Mouse (Mus musculus) retina, adult 2 months (tissue): Measurements from ENCODE around the gene Olfr750.
"Not testable (repeated sequence)": the region's sequence is repeated elsewhere in the genome, so short reads cannot be mapped to it uniquely, and the experiment has no call there.

Experiments used
- DNase-seq: peaks from one replicate; pipeline ENCODE4 v3.0.0-alpha.2; 2012; ENCODE audit warnings: low read depth, low spot score

The Olfr750 gene

GRCm38 (mm10) chr14:51074335-51074734, at the start of gene Olfr750:
Gene Olfr750, minus strand, starts transcription at chr14:51074435.
- DNase-seq: no peak

- DNase-seq: no peak
Measured at GRCm38 (mm10) chr14:51113916-51114560, 39.8 kb upstream of the Olfr750 start, which contains the start of gene Eddm3b. Gene Eddm3b, plus strand, starts transcription at chr14:51114426.

DNA sequence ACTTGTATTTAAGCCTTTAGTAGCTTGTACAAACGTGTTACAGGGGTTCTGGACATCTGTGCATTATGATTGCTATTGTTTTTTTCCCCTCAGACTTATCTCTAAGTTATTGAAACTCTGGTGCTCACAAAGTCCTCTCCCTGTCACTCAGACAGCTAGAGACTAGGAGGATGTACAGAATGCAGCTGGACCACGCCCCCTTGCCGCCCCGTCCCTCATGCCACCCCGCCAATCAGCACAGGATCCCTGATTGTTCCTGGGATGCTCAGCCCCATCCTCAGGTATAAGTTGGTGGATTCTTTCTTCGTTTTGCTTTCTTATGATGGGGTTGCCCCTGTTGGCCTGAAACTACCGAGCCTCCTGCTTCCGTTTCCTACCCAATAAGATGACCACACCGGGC, 39.2 kb upstream of the Olfr750 start:
- no peak for DNase-seq

GRCm38 (mm10) chr14:51111966-51112365, 37.7 kb upstream of the Olfr750 start:
- DNase-seq: no peak

- no peak for DNase-seq
Measured at GRCm38 (mm10) chr14:51106449-51106967, 32.3 kb upstream of the Olfr750 start.

DNA sequence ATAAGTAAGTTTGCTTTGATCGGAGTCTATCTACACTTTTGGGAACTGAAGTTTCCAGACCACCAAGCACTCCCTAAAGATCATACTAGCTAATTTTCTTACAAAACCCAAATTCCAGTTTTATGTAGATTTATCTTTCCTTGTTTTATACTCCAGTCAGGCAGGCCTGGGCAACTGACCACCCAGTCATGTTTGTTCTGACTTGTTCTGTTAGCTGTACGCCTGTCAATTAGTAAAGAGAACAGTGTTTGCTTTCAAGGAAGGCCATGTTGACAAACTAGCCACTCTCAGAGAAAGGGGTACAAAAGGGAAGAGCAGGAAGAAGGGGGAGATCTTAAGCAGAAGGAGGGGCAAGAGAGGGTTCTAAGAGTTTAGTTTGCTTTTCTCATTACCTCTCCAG, 30.1 kb upstream of the Olfr750 start:
- DNase-seq: no peak

DNA sequence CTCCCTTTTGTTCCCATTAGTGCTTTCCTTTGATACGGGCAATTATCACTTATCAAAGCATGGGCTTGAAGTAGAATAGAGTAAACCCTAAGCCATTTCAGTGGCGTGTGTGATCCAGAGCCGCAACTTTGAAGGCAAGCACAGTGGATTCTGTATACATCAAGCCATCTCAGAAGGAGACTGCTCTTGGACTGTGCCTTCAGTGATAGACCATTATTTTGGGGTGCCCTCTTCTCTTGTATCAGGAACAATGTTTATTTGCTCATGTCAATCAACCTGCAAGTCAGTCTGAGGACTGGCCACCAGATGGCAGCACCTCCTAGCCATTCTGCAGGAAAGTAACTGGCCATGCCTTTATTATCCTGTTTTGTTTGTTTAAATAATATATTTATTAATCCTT, 29.0 kb upstream of the Olfr750 start:
- DNase-seq: no peak

GRCm38 (mm10) chr14:51101284-51101683, 27.0 kb upstream of the Olfr750 start:
- DNase-seq: no peak

GRCm38 (mm10) chr14:51098921-51099320, 24.7 kb upstream of the Olfr750 start:
- DNase-seq: no peak

- DNase-seq: not testable (repeated sequence)
Measured at GRCm38 (mm10) chr14:51098300-51098699, 24.1 kb upstream of the Olfr750 start.

DNA sequence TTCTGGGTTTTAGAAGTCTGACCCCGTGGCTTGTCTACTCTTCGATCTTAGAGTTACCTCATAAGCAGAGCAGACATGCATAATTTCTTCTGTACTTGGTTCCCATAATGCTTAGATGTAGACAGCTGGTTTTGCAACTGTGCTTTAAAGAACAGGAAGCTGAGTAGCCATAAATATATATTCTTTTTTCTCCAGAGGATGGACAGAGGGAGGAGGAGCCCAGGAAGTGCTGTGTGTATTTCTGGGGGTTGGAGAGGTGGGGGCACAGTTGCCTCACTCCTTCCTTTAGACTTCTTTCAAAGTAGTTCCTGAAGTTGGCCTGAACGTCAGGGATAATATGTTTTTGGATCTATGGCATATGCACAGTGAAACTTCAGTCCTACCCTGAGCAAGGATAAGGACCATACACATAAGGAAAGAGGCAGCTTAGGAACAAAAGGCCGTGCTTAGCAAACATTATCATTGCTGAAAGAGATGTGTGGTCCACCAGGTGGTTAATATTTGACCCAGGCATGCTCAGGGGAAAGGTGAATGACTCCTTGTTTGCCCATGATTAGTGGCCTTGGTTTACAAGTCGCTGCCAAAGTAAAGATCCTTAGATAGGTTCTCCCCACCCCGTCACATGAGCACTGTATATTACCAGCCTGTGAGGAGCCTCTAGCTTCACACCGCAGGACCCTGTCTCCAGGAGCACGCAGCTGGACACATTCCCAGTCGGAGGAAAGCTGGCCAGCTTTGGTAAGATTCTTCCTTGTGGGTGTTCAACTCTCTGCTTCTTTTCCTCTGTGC, 21.7 kb upstream of the Olfr750 start:
- DNase-seq: no peak

DNA sequence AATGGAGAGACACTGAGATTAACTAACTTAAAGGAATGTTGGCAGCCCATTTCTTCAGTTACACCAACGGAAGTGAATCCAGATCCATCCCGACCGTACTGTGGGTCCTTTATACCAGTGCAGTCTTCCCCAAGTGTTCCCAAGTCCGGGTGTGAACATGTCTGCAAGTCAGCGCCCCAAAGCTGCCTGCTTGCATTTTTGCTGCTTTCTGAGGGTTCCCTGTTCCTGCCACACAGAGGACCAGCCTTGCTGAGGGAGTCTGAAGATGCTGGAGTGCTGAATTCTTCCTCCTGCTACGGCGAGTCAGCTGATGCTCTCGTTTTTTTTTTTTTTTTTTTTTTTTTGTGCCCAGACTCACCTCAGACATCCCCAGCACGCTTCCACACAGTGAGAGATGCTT, 20.7 kb upstream of the Olfr750 start:
- DNase-seq: no peak

DNA sequence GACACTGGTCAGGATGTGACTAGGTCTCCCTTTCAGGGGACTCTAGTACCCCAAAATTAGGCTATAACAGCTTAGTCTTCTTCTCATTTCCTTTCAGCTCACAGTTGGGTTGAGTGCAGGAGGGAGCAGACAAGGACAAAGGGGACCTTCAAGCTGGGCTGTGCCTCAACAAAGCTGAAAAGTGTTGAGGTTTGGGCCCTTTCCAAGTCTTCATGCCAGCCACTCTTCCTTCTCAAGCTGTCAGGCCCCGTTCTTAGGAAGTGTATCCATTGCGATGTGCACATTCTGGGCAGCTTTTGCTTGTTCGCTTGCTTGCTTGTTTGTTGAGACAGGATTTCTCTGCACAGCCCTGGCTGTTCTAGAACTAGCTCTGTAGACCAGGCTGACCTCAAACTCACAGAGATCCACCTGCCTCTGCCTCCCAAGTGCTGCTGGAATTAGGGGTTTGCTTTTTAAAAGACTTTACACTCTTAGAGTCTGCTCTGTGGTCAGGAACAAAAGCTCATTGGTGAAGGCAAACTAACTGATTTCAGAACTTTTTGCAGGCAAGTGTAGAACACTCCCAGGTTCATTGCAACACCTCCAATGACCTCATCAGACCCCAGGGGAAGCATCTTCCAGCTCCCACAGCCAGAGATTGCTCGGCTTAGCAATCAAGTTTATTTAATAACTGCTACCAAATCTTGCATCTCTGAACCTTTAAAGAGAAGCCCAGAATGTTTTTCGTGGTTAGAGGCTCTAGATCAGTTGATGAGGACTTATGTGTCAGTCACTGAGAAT, 20.1 kb upstream of the Olfr750 start:
- no peak for DNase-seq

DNA sequence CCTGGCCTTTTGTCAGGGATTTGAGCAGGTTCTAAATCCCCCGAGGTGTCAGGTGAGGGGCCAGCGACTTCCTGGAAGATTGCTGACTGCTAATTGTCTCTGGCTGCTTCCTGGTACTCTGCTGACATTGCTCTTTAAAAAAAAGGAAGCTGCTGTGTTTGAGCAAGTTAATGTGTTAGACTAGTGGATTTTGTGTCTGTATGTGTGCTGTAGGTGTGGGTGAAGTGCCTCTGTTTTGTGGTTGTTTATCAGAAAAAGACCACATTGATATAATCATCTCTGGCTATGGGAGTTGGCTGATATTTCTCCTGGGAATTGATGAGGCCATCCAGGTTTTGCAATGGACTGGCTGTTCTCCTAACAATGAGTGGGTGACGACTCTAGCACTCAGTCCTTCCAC, 19.3 kb upstream of the Olfr750 start:
- DNase-seq: no peak

- no peak for DNase-seq
Measured at GRCm38 (mm10) chr14:51092073-51092620, 17.9 kb upstream of the Olfr750 start.

DNA sequence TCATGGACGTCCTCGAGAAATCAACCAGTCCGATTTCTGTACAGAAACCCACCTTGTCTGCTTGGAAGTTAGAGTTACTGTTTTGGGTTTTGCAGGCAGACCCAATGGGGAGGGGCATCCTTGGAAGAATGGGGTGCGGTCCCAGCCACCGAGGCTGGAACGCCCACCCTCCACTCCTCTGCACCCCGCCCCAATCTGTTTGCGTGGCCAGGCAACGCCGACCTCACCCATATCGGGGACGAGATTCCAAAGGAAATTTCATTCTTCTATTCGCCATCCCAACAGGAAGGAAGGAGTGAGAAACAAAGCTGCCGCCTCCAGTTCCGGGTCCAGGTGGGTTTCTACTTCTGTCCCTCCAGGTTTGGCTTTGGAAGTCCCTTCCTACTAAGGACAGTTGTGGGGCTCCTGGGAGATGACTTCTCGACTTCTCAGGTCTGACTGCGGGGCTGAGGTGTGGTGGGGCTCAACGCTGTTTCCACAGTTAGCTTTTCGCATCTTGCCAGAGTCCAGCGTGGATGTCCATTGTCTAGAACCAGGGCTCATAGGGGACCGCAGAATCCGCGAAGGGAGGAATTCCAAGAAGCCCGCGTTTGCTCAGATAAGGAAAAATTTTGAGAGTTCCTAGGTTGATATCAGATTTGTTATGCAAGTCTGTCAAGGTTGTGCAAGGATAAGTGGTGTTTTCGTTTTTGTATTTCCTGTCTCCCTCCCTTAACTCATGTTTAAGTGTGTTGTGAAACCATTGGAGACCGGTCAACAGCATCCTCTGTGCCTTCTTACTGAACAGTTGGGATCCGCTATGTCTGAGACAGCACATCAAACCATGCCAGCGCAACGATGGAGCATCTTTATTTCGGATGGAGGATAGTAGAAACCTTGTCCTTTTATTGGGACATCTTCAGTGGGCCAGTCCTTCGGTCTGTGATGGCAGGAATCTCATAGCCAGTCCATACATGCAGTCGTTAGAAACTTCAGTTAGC, 17.0 kb upstream of the Olfr750 start, which contains the start of the genes Rnase4 and Ang:
Rnase4 (plus strand) TSS at position 157 of the 980 bp plus-strand sequence.
Ang (plus strand) TSS at position 230 of the 980 bp plus-strand sequence.
- no peak for DNase-seq

GRCm38 (mm10) chr14:51090077-51090781, 16.0 kb upstream of the Olfr750 start:
- no peak for DNase-seq

DNA sequence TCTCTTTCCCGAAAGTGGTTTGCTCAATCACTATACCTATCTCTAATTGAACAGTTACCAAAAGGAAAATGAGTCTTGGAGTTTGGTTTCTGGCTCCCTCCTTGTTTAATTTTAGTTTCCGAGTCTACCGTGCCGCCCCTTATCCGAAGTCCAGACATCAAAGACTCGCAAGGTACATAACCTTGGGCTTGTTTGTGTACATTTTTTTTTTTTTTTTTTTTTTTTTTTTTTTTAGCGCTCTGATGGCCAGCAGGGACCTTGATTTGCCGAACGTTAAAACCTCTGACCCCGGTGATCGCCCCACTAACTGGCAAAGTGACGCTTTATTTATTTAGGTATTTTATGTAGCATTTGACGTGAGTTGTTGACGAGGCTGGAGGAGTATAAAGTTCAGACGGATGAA, 15.4 kb upstream of the Olfr750 start:
- DNase-seq: no peak

- peak; percentile 94 for DNase-seq
Measured at GRCm38 (mm10) chr14:51088970-51089673, 14.9 kb upstream of the Olfr750 start.
